Mouse (Mus musculus) liver, embryonic 14.5 days (tissue): ENCODE measurements at regions not wholly inside any gene's neighbourhood (a gene's known extent, or its start where the extent isn't known, plus 50 kb on each side); places are given as distances from the start of the nearest gene placed in this dataset.

Experiments used
- CTCF ChIP-seq: IDR thresholded peaks from 2 replicates; pipeline ENCODE4 v1.5.1; 2016; ENCODE audit warnings: antibody characterized with exemption, low read depth, control low read depth
- EP300 ChIP-seq: IDR thresholded peaks from 2 replicates; pipeline ENCODE4 v1.6.1; 2016; ENCODE audit warnings: antibody characterized with exemption, low read depth

DNA sequence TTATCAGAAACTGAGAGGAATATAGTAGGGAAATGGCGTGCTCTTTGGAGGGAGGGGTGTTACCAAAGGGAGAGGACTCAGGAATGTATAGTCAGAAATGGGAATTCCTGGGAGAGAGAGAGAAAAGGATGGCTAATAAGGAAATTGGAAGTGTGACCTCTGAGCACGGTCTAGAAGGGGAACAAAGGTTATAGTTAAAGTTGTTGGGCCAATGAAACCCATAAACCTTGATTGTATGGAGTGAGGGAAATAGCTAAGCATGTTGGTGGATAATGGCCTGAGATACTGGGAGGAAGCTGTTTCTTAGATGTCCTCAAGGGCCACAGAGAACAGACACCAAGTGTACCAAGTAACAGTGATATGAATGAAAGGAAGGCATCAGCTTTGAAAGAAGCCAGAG is 294.8 kb upstream of the Klf6 start:
- TF ChIP-seq CTCF (no peak), EP300 (no peak)
